Mouse (Mus musculus) adrenal gland, postnatal 4 days (tissue): ENCODE data around the gene Plekhh3. TPM values are rescaled to one million over a fixed set of nuclear protein-coding genes. Genes with fewer than 3 reads are reported as not detected.

Experiments
- DNase-seq, 2 experiments: peaks; one replicate each; pipeline ENCODE4 v3.0.0; 2021 to 2022; ENCODE audit warnings: low spot score in 2 of 2, mixed read lengths in 2 of 2
- long read RNA-seq, 2 experiments: library from polyadenylated mRNA; stranded (forward); transcript quantifications; one replicate each; pipeline ENCODE4 v2.0.0; 2021
- total RNA-seq, 2 experiments: library from RNA; stranded (reverse); gene quantifications; 2 replicates each; pipeline ENCODE4 v1.2.3; 2021

Plekhh3 gene
- total RNA-seq: 10 to 100 TPM; 26.9 to 30.7 TPM
- long read RNA-seq, experiment 1, transcript Plekhh3-206 (13 exons, 3,010 nt): major isoform, 22 of 49 reads
- long read RNA-seq, experiment 1, transcript Plekhh3-201 (13 exons, 3,056 nt): minor isoform, 16 of 49 reads
- long read RNA-seq, experiment 1, partial matches to known transcripts: 8 of 49 reads
- long read RNA-seq, experiment 1, other reads (novel, unspliced or antisense): 3 of 49 reads
- long read RNA-seq, experiment 2, transcript Plekhh3-201 (13 exons, 3,056 nt): minor isoform, 16 of 60 reads
- long read RNA-seq, experiment 2, transcript Plekhh3-206 (13 exons, 3,010 nt): major isoform, 21 of 60 reads
- long read RNA-seq, experiment 2, partial matches to known transcripts: 11 of 60 reads
- long read RNA-seq, experiment 2, other reads (novel, unspliced or antisense): 10 of 60 reads

DNA sequence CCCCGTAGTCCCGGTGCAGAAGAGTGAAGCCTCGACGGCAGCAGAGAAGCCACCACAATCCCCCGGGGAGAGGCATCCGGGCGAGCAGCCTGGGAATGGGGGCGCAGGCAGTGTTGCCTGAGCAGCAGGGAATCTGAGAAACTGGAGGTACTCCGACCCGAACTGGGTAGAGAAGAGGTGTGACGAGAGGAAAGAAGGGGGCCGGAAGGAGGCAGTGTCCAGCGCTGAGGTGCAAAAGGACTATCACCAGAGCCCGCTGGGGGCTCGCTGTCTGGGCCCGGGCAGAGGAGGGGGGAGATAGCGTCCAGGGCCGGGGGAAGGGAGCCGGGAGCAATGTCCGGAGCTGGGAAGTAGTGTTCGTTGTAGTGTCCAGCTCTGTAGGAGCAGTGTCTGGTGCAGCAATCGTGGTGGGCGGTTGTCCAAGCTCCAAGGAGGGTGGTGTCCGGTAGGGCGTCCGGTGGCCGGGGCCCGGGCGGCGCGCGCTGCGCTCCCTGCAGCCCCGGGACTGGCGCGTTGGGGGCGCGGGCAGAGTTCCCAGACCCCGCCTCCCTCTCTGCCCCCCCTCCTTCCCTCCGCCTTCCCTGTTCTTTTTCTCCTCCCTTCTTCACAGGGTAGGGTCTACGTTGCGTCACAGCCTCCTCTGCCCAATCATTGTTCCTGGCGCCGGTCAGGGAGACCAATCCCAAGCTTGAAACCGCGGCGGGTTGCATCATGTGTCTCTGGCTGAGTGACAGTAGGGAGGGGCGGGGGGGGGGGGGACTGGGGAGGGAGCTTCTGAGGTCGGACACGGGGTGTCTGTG lies at the start of gene Plekhh3:
Plekhh3 (minus strand) TSS at position 541 of the 800 bp plus-strand sequence.
- peak; percentile 73 to 88 for DNase-seq

DNA sequence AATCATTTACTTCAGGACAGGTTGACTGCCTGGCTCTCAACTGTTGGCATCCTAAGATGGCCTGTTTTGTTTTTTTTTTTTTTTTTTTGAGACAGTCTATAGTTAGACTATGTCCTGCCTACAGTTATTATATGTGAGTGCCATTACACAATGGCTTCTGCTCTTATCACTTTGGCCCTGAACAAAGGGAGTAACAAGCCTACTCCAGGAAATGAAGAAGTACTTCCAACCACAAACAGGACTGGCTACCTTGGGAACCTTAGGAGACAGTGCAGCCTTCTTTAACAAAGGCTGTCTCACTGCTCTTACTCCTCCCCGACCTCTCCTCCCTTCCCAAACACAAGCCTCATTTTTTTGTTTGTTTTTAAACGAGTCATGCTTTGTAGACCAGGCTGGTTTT lies 49.7 kb upstream of the Plekhh3 start:
- no peak for DNase-seq

DNA sequence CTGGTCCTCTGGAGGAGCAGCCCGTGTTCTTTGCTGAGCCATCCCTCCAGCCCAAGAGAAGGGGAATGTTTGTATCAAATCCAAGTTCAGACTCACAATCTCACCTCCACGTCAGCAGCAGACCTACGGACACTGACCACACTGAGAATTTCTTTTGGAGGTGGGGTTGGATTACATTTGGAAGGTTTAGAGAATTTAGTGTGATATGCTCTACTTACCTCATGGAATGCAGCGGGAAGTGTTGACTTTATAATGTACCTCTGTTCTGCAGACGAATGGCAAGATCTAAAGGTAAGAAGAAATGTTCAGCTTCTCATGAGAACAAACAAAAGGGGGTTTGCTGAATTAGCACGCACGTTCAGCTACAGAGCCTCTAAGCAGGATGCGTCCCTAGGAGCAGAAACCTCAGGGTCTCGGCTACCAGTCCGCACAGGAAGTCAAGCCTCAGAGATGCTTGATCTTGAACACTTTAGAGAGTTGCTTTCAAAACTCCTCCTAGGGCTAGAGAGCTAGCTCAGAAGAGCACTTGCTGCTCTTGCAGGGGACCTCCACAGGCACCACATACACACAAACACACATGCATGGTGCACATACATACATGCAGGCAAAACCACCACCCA lies 47.4 kb upstream of the Plekhh3 start:
- no peak for DNase-seq

- DNase-seq: no peak
Observed at GRCm38 (mm10) chr11:101216936-101217335, 45.8 kb upstream of the Plekhh3 start.

DNA sequence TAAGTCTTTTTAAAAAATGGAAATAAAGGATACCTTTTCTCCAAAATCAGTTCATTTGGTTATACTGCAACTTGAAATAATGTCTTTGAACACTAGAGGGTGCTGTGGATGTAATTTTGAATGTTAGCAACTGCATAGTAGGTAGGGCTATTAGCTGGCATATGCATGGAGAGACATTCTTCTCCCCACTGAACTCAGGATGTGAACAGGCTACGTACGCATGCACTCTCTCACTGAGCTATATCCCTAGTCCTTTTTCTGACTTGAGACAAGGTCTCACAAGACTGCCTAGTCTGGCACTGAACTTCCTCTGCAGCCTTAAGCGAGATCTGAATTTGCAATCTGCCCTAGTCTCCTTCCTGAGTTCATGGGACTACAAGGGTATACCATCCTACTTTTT lies 40.8 kb upstream of the Plekhh3 start:
- no peak for DNase-seq

GRCm38 (mm10) chr11:101200986-101201385 lies 29.8 kb upstream of the Plekhh3 start:
- no peak for DNase-seq

DNA sequence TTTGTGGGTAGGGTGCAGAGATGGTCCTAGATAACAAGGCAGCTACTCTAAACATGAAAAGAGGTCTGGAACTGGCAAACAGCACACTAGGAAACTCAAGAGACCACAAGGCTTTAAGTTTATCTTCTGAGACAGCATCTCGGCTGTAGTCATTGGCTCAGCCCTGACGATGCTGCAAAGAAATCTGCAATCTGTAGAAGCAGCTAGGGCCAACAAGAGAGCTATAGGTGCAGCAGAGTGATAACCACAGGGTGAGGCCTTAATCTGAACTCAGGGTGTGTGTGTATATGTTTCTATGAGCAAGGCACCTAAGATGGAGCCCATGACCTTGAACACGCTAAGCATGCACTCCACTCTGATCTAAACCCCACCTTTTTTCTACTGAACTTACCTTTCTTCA lies 28.4 kb upstream of the Plekhh3 start:
- no peak for DNase-seq

GRCm38 (mm10) chr11:101196175-101196574 lies 25.0 kb upstream of the Plekhh3 start:
- no peak for DNase-seq

DNA sequence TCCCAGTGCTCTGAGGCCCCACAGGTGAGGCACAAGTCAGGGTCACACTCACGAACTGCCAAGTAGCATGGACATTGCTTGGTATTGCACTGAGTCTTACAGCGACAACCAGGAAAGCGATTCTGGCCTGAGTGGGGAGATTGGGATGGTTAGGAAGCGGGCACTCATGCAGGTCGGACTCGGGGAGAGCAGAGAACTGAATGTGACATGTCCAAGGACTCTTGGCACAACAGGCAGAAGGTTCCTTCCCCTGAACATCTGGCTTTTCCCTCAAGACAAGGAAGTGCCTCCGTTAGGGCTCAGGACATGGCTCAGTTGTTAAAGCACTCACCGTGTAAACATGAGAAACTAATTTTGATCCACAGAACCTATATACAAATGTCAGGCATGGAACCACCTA lies 24.4 kb upstream of the Plekhh3 start:
- no peak for DNase-seq

- DNase-seq: no peak
Observed at GRCm38 (mm10) chr11:101195101-101195500, 23.9 kb upstream of the Plekhh3 start.

DNA sequence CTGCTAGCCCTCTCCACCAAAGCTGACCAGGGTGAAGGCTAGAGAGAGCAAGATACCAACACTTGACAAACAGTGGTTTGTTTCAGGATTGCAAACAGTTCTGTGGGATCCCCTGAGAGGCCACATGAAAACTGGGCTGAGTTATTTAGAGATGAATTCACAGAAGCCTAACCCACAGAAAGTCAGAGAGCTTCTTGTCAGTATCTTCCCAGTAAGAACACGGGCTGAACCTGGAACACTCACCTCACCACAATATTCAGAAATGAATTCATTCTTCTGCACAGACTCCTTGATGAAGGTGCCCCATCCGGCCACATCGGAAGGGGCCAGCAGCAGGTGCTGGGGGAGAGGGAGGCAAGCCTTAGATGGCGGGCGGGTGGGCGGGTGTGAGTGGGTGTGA lies 23.5 kb upstream of the Plekhh3 start:
- no peak for DNase-seq

DNA sequence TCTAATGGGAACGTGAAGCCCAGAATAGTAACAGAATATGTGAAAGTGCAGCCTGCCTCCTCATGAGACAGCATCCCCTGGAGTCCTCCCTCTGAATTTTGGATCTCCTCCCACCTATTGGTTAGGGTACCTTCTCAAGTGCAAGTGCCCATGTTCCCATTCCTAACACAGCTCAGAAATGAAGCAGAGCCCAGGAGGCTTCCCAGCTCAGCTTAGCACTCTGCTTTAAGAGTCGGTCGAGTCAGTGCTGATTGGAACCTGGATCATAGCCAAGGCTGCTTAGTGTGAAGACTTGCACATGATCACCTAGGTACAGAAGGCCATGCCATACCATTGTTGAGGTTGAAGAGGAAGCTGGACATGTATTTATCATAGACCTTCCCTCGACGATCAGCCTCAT lies 23.0 kb upstream of the Plekhh3 start:
- no peak for DNase-seq

- no peak for DNase-seq
Observed at GRCm38 (mm10) chr11:101193076-101193475, 21.9 kb upstream of the Plekhh3 start.

- no peak for DNase-seq
Observed at GRCm38 (mm10) chr11:101192646-101193045, 21.5 kb upstream of the Plekhh3 start.

DNA sequence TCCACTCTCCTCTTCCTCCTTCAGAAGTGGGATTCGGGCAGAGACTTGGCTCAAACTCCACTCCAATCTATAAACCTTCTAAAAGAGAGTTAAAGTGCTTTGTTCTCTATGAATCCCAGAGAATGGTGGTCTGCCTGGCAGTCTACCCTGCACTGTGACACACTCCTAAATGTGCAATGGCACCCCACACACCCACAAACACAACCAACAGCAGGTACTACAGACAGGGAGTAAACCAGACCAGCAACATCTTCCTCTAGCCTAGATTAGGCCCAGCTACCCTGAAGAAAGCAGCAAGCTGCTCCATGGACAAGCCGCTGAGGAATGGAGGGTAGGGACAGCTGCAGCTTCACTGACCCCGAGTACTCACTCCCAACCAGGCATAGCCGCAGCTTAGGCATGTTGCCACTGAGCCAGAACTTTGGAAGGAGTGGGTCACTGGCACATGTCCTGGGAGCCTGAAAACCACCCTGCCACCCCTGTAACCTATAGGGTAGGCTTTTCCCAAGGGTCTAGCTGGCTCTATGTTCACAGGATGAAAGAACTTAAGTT lies 20.8 kb upstream of the Plekhh3 start:
- no peak for DNase-seq

- no peak for DNase-seq
Observed at GRCm38 (mm10) chr11:101190913-101191907, 20.1 kb upstream of the Plekhh3 start.

GRCm38 (mm10) chr11:101190181-101190912 lies 19.2 kb upstream of the Plekhh3 start:
- DNase-seq: no peak

DNA sequence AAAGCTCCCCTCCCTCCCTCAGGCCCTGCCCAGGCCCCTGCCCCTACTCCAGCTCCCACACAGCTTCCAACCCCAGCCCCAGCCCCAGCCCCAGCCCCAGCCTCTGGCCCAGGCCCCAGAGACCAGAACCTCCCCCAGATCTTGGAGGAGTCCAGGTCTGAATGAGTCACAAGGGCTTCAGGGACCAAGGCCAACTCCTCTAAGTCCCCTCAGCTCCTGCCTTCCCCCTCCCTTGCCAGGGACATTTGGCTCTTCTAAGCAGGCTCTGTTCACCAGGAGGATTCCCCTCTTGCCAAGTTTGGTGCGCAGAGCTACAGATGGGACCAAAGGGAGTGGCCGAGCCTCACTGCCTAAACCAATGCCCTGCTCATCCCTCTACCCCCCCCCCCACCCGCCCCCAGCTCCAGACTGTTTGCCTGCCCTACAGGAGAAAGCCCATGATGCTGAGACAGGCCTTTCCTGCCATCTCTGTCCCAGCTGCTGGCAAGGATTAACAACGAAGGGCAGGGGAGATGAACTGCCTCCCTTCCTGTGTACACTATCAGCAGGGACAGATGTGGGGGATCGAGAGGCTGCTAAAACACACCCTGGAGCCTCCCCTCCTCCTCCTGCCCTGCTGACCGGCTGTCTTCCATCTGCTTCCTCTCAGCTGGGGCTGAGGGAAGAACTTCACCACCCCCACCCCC lies 18.5 kb upstream of the Plekhh3 start:
- DNase-seq: no peak

GRCm38 (mm10) chr11:101188166-101188805 lies 17.1 kb upstream of the Plekhh3 start:
- DNase-seq: no peak
